Mouse (Mus musculus): ENCODE measurements around the gene Irs1. TPM values are rescaled to one million over a fixed set of nuclear protein-coding genes. Genes with fewer than 3 reads are reported as not detected.

Irs1 gene
- polyA plus RNA-seq, 1 experiment from 2014 or later: 8.2 TPM

Other genes with a start within 250 kb of the Irs1 start
- 31.6 and 33.8 TPM in 2 replicates for gene Gm9747, start 58.3 kb downstream of the Irs1 start, polyA plus RNA-seq (2015; fragmentation: Nextera tagmentation; extraction: Ambion mirVana)
- 8.9 and 10.3 TPM in 2 replicates for gene Rhbdd1, start 25.0 kb upstream of the Irs1 start, polyA plus RNA-seq (2015; fragmentation: Nextera tagmentation; extraction: Ambion mirVana)